Mouse (Mus musculus) C3H10T1/2 (cell line): ENCODE measurements around the gene Gm16181. TPM values are rescaled to one million over a fixed set of nuclear protein-coding genes. Genes with fewer than 3 reads are reported as not detected.

Experiments
- polyA plus RNA-seq, 2 experiments: library from polyadenylated mRNA; unstranded; fragments of >200 nt; fragmentation: generic; extraction: Trizol; gene quantifications; one replicate each; pipeline ENCODE4 v1.2.1; 2012; ENCODE audit warnings: missing spikeins in 2 of 2

The Gm16181 gene
- under 1 TPM in 1 of 2 experiments, not detected in 1; 0.20 TPM for polyA plus RNA-seq

GRCm38 (mm10) chr17:35220156-35220952, at the start of gene Gm16181:
Gene Gm16181, plus strand, starts transcription at chr17:35220834.

GRCm38 (mm10) chr17:35175968-35176367, 44.7 kb upstream of the Gm16181 start, which contains the start of gene Aif1:
Gene Aif1, minus strand, starts transcription at chr17:35176068.

GRCm38 (mm10) chr17:35187959-35188610, 32.5 kb upstream of the Gm16181 start, which contains the start of gene Lst1:
Gene Lst1, minus strand, starts transcription at chr17:35188439.

GRCm38 (mm10) chr17:35193881-35194843, 26.5 kb upstream of the Gm16181 start, which contains the start of gene Ltb:
Gene Ltb, plus strand, starts transcription at chr17:35194439.

GRCm38 (mm10) chr17:35201787-35202186, 18.8 kb upstream of the Gm16181 start, which contains the start of gene Tnf:
Gene Tnf, minus strand, starts transcription at chr17:35202007.

GRCm38 (mm10) chr17:35204494-35205379, 15.9 kb upstream of the Gm16181 start, which contains the start of gene Lta:
Gene Lta, minus strand, starts transcription at chr17:35205351.

GRCm38 (mm10) chr17:35233114-35233980, 12.7 kb downstream of the Gm16181 start, which contains the start of gene Atp6v1g2:
Gene Atp6v1g2, plus strand, starts transcription at chr17:35233660.

GRCm38 (mm10) chr17:35235614-35236389, 15.2 kb downstream of the Gm16181 start, which contains the start of gene Nfkbil1:
Gene Nfkbil1, minus strand, starts transcription at chr17:35235792.

GRCm38 (mm10) chr17:35241305-35242014, 20.8 kb downstream of the Gm16181 start, which contains the start of gene Ddx39b:
Gene Ddx39b, plus strand, starts transcription at chr17:35241746.

GRCm38 (mm10) chr17:35262664-35263522, 42.3 kb downstream of the Gm16181 start, which contains the start of gene H2-D1:
Gene H2-D1, plus strand, starts transcription at chr17:35262730.

Other genes with a start within 250 kb of the Gm16181 start
- under 1 TPM; 0.08 to 0.32 TPM for gene Hspa1a, start 248.7 kb upstream of the Gm16181 start, polyA plus RNA-seq
- 1 to 10 TPM in 1 of 2 experiments, under 1 TPM in 1; 0.16 to 1.9 TPM for gene Hspa1l, start 248.1 kb upstream of the Gm16181 start, polyA plus RNA-seq
- 100 to 1,000 TPM in 1 of 2 experiments, 10 to 100 TPM in 1; 85.9 to 302 TPM for gene Lsm2, start 239.0 kb upstream of the Gm16181 start, polyA plus RNA-seq
- 100 to 1,000 TPM; 118 to 278 TPM for gene Vars, start 219.8 kb upstream of the Gm16181 start, polyA plus RNA-seq
- gene Vwa7, start 204.3 kb upstream of the Gm16181 start, polyA plus RNA-seq = under 1 TPM; 0.02 to 0.09 TPM
- gene Sapcd1, start 192.8 kb upstream of the Gm16181 start, polyA plus RNA-seq = 1 to 10 TPM in 1 of 2 experiments, under 1 TPM in 1; 0.81 to 2.6 TPM
- gene Msh5, start 174.1 kb upstream of the Gm16181 start, polyA plus RNA-seq = 1 to 10 TPM; 2.2 to 3.3 TPM
- 100 to 1,000 TPM; 603 to 758 TPM for gene Clic1, start 170.9 kb upstream of the Gm16181 start, polyA plus RNA-seq
- 100 to 1,000 TPM in 1 of 2 experiments, 10 to 100 TPM in 1; 66.2 to 309 TPM for gene Ddah2, start 161.8 kb upstream of the Gm16181 start, polyA plus RNA-seq
- gene Ly6g6c, start 155.4 kb upstream of the Gm16181 start, polyA plus RNA-seq = 1 to 10 TPM in 1 of 2 experiments, under 1 TPM in 1; 0.11 to 1.9 TPM
- under 1 TPM in 1 of 2 experiments, not detected in 1; 0.14 TPM for gene Mpig6b, start 154.7 kb upstream of the Gm16181 start, polyA plus RNA-seq
- gene Ly6g6e, start 143.9 kb upstream of the Gm16181 start, polyA plus RNA-seq = not detected
- not detected for gene Ly6g6d, start 142.8 kb upstream of the Gm16181 start, polyA plus RNA-seq
- not detected for gene Ly6g6f, start 135.2 kb upstream of the Gm16181 start, polyA plus RNA-seq
- gene Abhd16a, start 131.6 kb upstream of the Gm16181 start, polyA plus RNA-seq = 100 to 1,000 TPM in 1 of 2 experiments, 10 to 100 TPM in 1; 38.3 to 112 TPM
- gene Ly6g5c, start 112.6 kb upstream of the Gm16181 start, polyA plus RNA-seq = not detected
- under 1 TPM; 0.12 to 0.45 TPM for gene Ly6g5b, start 105.4 kb upstream of the Gm16181 start, polyA plus RNA-seq
- 10 to 100 TPM; 21.2 to 31.6 TPM for gene Gpank1, start 99.4 kb upstream of the Gm16181 start, polyA plus RNA-seq
- 100 to 1,000 TPM; 326 to 608 TPM for gene Csnk2b, start 98.8 kb upstream of the Gm16181 start, polyA plus RNA-seq
- 10 to 100 TPM in 1 of 2 experiments, 1 to 10 TPM in 1; 6.0 to 17.0 TPM for gene D17H6S53E, start 94.5 kb upstream of the Gm16181 start, polyA plus RNA-seq
- gene Apom, start 88.8 kb upstream of the Gm16181 start, polyA plus RNA-seq = under 1 TPM in 1 of 2 experiments, not detected in 1; 0.44 TPM
- 100 to 1,000 TPM; 261 to 413 TPM for gene Bag6, start 85.7 kb upstream of the Gm16181 start, polyA plus RNA-seq
- gene Prrc2a, start 55.9 kb upstream of the Gm16181 start, polyA plus RNA-seq = 100 to 1,000 TPM; 216 to 365 TPM
- under 1 TPM in 1 of 2 experiments, not detected in 1; 0.47 TPM for gene Aif1, start 44.8 kb upstream of the Gm16181 start, polyA plus RNA-seq
- 10 to 100 TPM in 1 of 2 experiments, 1 to 10 TPM in 1; 1.9 to 10.8 TPM for gene Lst1, start 32.4 kb upstream of the Gm16181 start, polyA plus RNA-seq
- gene Ltb, start 26.4 kb upstream of the Gm16181 start, polyA plus RNA-seq = under 1 TPM; 0.05 to 0.06 TPM
- not detected for gene Tnf, start 18.8 kb upstream of the Gm16181 start, polyA plus RNA-seq
- under 1 TPM; 0.12 to 0.13 TPM for gene Lta, start 15.5 kb upstream of the Gm16181 start, polyA plus RNA-seq
- 1 to 10 TPM; 1.8 to 4.6 TPM for gene Atp6v1g2, start 12.8 kb downstream of the Gm16181 start, polyA plus RNA-seq
- gene Nfkbil1, start 15.0 kb downstream of the Gm16181 start, polyA plus RNA-seq = 10 to 100 TPM; 26.9 to 35.6 TPM
- gene Ddx39b, start 20.9 kb downstream of the Gm16181 start, polyA plus RNA-seq = 100 to 1,000 TPM; 295 to 318 TPM
- gene H2-D1, start 41.9 kb downstream of the Gm16181 start, polyA plus RNA-seq = 10 to 100 TPM; 15.2 to 43.8 TPM
- 1 to 10 TPM; 1.8 to 5.9 TPM for gene H2-Q1, start 99.6 kb downstream of the Gm16181 start, polyA plus RNA-seq
- under 1 TPM in 1 of 2 experiments, not detected in 1; 0.05 TPM for gene H2-Q2, start 121.4 kb downstream of the Gm16181 start, polyA plus RNA-seq
- gene H2-Q4, start 158.8 kb downstream of the Gm16181 start, polyA plus RNA-seq = 10 to 100 TPM in 1 of 2 experiments, under 1 TPM in 1; 0.61 to 14.6 TPM
- gene H2-Q6, start 204.0 kb downstream of the Gm16181 start, polyA plus RNA-seq = under 1 TPM in 1 of 2 experiments, not detected in 1; 0.05 TPM
- gene H2-Q7, start 218.3 kb downstream of the Gm16181 start, polyA plus RNA-seq = under 1 TPM; 0.05 to 0.31 TPM
- under 1 TPM in 1 of 2 experiments, not detected in 1; 0.01 TPM for gene H2-Q10, start 249.3 kb downstream of the Gm16181 start, polyA plus RNA-seq